Mouse (Mus musculus): Measurements from ENCODE around the gene Atg5.
"Not testable (repeated sequence)": the region's sequence is repeated elsewhere in the genome, so short reads cannot be mapped to it uniquely, and the experiment has no call there.

Gene Atg5

DNA sequence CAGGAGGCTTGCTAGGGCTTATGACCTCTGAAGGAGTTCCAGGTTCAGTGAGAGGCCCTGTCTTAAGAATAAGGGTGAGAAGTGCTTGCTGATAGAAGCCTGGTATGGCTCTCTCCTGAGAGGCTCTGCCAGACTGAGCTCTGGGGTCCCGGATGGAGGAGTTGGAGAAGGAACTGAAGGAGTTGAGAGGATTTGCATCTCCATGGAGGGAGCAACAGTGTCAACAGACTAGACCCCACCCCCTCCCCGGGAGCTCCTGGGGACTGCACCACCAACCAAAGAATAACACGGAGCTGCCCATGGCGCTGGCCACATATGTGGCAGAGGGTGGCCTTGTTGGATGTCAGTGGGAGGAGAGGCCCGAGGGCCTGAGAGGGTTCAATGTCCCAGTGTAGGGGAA, 47.1 kb downstream of the Atg5 start:
- DNase-seq (ENCODE audit: inconsistent ontology term), result no peak

DNA sequence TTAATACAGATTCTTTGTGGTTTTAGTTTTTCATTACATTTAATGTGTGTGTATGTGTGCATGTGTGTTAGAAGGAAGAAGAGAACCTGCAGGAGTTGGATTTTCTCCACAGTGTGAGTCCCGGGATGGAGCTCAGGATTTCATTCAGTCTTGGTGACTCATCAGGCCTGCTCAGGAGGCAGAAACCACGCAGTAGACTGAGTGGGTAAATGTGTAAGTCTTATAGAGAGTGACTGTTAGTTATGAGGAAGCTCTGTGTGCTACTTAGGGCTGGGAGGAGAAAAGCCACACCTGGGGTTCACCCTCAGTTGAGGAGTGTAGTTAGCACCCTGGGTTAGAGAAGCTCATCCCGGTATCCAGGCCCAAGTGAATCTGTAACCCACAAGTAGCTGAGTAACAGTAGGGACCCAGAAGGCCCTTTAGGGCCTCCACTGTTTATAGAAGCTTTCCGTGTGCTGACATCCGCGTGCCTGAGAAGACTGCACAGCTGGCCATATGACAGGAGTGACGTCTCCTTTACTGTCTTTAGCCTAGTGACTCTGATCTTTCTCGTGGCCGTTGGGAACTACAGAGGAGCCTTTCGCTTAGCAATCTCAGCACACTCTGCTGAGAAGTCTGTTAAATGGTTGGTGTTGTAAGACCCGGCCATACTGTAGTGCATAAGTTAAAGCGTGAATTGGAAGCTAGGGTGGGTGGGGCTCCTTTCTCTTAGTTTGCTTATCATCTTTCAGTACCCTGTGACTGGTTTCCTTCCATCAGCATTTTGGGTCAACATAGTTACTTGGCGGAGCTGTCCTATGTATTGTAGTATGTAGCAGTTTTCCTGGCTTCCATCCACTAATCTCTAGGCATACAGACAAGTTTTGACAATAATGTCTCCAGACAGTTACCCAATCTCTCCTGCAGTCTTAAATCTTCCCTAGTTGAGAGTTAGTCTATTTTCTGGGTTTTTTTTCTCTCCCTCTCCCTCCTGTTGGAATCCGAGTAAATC, 48.4 kb downstream of the Atg5 start:
- peak; percentile 34 for DNase-seq (ENCODE audit: inconsistent ontology term)

DNA sequence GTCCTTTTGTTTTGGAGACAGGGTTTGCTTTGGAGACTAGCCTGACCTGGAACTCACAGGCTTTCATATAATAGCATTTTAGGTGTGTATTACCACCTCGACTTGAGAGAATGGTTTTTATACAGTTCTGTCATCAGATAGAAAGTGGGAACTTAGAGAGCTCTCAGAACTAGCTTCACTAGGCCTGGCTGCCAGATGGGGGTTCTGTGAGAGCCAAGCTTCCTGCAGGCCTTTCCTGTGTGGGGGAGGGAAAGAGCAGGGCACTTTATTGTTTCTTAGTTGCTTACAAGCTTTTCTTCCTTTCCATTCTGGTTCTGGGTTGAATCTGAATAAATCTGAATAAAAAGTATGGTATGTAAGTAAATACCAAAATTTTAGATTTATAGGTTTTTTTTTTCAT, 54.0 kb downstream of the Atg5 start:
- no peak for DNase-seq (ENCODE audit: inconsistent ontology term)

DNA sequence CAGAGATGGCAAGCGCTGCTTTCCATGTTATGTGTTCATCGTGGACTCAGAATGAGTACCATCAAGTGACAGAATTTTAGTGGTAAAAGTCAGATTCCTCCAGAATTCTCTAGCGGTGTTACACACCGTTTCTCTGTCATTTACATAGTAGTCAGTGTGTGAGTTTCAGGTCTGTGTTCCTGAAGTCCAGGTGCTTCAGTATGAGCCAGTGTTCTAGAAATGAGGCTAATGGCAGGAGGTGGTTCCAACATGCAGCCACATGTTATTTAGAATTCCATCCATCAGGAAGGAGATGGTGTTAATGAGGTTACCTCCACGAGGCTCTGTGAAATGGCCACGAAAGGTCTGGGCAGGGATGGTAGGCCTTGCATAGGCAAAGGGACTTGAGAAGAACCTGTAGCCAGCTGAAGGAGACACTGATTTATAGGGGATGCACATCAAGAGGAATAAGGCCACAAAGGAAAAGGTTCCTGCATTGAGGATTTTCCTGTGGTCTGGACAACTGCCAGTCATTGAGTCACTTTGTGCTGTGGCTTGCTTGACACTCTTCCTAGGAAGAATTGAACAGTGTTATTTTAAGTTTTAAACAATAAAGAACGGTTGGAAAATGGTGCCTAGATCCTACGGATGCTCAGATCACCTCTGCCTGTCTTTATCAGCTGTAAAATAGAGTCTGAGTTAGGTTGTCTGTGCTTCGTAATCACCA, 55.1 kb downstream of the Atg5 start:
- DNase-seq (ENCODE audit: inconsistent ontology term), result peak; percentile 68

DNA sequence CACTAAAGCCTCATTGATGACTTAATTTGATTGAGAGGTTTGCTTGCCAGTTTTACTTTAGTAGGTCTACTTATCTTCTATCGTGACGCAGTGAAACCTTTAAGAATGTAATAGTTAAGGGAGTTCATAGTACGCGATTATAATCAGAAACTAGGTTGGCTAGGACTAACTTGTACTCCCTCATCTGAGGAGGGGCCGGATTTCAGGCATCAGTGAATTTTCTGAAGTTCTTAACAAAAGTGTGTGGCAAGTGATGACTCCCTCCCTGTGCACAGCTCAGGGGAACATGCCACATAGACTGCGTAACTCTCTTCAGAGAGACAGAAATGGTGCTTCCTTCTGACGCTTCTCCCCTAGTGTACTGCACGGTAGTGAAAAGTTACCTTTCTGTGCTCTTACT, 55.7 kb downstream of the Atg5 start:
- DNase-seq (ENCODE audit: inconsistent ontology term), result no peak

DNA sequence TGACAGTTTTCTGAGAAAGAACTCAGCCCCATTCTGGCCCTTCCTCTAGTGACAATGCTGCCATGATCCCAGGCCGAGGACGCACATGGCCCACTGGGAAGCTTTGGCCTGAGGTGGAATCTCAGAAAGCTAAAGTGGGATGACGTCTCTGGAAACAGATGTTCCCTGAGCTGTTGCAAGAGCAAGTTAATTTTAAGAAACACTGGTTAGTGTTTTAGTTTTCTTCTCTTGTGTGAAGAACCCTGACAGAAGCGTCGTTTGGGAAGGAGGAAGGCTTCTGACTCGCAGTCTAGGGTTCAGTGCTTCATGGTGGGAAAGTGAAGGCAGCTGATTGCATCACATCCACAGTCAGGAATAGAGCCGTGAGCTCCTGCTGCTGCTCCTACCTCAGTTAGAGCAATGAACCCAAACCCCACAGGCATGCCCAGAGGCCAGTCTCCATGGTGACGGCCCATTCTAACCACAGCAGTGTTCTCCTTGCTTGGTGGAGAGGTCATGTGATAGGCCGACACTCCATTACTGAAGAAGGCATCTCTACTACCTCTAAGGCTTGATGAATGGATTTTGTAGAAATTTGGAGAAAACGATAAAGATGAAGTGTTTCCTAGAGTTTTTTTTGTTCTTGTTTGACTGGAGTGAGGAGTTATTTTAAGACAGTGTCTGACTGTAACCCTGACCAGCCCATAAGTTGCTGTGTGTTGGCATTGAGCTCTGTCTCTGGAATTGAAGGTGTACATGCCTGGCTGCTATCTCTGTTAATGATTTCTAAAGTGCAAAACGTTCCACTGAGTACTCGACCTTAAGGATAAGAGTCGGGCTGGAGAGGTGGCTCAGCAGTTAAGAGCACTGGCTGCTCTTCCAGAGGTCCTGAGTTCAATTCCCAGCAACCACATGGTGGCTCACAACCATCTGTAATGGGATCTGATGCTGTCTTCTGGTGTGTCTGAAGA, 57.7 kb downstream of the Atg5 start:
- DNase-seq (ENCODE audit: inconsistent ontology term), result peak; percentile 35

DNA sequence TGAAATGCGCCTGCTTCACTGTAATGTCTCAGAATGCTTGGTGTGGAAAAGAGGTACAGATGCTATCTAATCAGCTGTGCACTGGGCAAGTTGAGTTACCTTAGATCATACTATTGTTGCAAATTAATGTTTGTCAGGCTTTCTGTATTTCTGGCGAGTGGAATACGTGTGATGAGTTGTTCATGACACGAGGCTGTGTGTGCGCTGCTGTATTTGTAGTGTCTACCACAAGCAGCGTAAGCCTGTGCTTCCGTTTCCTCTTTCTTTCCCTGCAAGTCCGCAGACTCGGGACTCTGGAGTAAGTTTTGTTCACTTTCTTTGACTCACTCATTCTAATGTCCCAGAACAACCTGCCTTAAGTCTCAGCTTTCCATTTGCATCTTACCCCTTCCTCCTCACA, 58.9 kb downstream of the Atg5 start:
- DNase-seq (ENCODE audit: inconsistent ontology term), result no peak

DNA sequence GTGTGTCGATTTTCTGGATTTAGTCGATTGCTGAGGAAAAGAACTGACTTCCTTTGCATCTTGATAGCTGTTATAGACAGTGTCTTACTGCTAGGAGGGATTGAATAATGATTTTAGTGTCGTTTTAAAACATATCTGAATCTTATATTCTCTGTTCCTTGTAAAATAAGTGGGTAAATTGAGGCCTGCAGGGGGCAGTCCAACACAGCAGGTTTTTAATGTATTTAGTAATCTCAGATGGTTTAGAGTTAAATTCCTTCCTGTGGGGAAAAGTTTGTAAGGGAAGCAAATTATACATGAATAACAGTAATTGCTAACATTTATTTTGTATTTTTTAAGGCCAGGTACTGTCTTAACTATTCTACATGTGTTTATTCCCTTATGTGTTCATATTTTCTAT, 60.2 kb downstream of the Atg5 start:
- DNase-seq (ENCODE audit: inconsistent ontology term), result peak; percentile 9

DNA sequence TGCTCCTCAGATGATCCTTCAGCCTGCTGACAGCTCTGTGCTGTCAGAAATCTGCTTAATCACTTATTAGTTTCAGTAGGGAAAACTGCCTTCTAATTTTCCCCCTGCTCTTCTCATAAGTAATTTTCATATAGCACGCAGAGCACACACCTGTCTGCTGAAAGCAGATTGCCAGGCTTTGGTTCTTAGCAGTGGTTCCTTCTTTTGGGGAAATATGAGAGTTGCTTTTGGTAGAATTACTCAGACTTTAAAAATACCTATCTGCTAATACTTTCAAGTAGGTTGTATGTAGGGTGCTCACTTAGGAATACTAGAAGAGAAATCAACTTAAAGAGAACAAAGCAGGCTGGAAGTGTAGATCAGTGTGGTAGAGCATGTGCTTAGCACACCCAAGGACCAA, 62.6 kb downstream of the Atg5 start:
- DNase-seq (ENCODE audit: inconsistent ontology term), result no peak

DNA sequence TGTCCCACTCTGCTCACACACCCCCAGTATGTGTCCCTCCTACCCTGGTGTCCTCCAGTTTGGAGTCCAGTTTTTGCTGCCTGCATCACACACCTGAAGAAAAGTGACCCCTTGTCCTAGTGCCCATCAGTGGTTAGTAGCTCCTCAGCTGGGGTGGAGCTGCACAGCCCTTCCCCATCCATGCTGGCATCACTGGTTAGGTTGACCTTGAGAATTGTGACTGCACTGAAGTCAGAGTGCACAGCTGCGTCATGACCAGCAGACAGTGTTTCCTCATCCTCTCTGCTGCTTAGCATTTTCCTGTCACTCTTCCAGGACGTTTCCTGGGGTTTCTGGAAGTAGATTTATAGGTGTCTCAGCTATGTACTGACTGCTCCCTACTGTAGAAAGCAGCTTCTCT, 63.3 kb downstream of the Atg5 start:
- no peak for DNase-seq (ENCODE audit: inconsistent ontology term)

DNA sequence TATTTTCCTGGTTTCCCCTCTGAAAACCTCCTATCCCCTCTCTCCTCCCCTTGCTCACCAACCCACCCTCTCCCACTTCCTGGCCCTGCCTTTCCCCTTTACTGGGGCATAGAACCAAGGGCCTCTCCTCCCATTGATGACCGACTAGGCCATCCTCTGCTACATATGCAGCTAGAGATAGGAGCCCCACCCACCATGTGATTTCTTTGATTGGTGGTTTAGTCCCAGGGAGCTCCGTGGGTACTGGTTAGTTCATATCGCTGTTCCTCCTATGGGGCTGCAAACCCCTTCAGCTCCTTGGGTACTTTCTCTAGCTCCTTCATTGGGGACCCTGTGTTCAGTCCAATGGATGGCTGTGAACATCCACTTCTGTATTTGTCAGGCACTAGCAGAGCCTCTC, 64.5 kb downstream of the Atg5 start:
- DNase-seq (ENCODE audit: inconsistent ontology term), result not testable (repeated sequence)

DNA sequence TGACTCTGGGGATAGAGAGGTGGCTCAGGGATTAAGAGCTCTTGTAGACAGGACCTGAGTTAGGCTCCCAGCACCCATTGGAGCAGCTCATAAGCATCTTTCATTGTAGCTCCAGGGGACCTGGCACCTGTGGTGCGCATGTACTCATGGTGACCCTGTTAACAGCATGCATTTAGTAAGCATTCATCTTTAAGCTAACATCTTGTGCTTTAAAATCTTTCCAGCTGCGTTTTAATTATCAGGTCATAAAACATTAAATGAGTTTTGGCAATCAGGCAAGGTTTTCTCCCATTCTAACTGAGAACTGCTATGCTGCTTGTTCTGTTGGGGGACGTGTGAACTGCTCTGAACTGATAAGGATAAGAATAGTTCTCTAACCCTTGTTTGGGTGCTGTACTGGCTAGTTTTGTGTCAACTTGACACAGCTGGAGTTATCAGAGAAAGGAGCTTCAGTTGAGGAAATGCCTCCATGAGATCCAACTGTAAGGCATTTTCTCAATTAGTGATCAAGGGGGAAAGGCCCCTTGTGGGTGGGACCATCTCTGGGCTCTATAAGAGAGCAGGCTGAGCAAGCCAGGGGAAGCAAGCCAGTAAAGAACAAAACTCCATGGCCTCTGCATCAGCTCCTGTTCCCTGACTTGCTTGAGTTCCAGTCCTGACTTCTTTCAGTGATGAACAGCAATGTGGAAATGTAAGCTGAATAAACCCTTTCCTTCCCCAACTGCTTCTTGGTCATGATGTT, 68.7 kb downstream of the Atg5 start:
- DNase-seq (ENCODE audit: inconsistent ontology term), result not testable (repeated sequence)

DNA sequence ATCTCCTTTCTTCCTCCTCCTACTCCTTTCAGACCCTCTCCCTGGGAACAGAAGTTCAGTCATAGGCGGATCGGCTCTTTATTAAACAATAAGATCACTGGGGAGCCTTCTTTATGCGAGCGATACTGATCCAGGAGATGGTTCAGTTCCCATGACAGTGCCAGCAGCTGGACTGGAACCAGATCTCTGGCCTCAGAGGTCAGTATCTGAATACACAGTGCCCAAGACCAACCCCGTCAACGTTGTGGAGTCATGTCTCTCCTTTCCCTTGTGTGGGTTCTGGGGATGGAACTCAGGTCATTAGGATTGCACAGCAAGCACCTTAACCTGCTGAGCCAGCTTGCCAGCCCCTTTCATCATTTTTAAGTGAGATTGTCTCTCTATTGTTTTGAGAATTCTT, 70.4 kb downstream of the Atg5 start:
- DNase-seq (ENCODE audit: inconsistent ontology term), result no peak

DNA sequence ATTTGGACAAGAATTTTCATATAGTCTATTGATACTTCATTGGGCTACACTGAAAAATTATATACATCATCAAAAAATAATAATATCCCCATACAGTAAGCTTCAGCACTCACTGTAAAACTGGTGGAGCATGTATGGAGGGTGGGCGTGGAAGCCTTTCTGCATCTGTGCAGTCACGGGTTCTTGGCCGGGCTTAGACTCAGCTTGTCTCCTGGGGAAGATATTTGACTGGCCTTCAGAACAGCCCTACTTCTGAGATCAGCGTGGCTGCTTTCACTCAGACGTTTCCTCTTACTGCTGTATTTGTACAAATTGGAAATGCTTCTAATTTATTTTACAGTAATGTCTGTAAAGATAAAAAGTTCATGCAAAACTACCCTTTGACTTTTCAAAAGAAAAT, 71.2 kb downstream of the Atg5 start:
- no peak for DNase-seq (ENCODE audit: inconsistent ontology term)

DNA sequence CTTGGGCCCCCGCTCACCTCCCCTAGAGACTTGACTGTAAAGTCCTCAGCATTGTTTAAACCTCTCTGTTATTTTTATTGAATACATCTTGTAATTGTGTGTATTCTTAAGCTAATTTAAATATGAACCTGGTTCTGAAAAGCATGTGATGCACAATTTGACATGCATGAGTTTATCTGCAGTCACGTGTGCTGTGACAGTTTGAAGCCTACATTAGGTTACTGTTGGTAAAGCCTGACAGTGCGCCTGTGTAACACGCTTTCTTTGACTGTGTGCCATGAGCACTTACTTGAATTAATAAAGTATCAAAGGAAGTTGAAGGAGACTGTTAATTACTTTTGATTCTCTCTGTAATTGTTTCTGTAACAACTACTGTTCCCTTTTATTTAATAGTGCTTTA, 72.8 kb downstream of the Atg5 start:
- DNase-seq (ENCODE audit: inconsistent ontology term), result no peak

DNA sequence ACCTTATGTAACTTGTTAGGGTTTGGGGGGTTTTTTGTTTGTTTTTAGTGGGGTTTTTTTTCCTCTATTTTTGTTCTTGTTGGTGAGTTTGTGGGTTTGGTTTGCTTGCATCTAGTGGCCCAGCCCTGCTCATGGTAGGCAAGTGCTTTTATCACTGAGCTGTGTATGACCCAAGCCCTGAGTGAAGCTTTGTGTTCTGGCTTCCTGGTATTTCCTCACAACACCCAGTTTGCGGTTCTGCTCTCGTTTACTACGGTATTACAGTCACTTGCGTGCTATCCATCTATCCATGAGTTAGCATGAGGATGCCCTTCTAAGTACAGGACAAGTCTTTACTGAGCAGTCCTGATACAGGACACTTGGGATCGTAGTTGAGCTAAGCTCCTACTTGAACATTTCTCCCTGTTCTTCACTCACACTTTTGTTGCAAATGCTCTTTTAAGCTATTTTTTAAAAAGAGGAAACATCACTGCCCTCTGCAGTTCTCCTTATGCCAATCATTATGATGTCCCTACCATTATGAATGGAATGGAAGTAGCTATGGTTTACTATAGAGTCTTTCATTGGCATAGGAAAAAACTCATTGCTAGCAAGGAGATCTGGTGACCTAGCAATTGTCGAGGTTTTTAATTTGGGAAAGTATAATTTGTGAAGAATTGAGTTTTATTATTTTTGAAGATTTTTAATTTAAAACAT, 73.8 kb downstream of the Atg5 start:
- no peak for DNase-seq (ENCODE audit: inconsistent ontology term)

DNA sequence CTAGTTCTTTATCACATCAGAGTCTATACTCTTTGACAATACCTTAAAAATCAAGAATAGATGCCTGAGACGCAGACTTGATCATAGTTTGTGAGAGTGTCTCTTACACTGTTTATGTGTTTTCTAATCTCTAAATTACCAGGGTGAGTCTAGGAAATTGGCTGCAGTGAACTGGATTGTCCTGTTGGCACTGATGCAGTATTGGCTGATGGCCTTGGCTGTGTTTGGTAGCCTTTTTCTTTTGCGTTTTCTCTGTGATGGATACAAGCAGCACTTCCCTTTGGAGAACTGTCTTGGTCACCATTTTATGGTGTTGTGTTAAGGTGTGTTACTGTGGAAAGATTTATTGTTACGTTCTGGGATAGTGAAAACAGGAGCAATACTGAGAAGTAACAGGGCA, 75.2 kb downstream of the Atg5 start:
- DNase-seq (ENCODE audit: inconsistent ontology term), result no peak

DNA sequence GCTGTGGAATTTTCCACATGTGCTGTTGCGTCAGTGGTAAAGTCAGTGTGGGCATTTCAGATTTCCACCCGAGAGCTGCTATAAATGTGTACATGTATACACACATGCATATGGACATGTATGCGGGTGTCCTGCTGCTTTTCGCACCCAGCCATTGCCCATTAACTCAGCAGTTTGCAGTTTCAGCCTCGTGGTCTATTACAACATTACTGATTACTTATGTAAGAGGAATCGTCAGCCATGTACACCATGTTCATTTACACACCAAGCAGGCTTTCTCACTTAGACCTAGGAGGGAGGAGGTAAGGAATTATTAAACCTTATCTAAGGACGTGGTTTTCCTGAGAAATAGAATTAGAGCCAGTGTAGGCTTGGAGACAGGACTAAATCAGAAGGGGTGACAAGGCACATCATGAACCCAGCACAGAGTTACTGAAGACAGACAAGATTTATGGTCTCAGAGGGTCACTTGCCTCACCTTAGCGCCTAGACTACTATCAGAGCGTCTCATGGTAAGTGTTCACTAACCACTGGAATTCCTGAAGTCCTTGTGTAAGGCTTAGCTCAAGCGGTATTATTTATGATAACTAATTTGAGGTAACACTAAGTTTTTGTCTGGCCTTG, 79.5 kb downstream of the Atg5 start:
- DNase-seq (ENCODE audit: inconsistent ontology term), result no peak

DNA sequence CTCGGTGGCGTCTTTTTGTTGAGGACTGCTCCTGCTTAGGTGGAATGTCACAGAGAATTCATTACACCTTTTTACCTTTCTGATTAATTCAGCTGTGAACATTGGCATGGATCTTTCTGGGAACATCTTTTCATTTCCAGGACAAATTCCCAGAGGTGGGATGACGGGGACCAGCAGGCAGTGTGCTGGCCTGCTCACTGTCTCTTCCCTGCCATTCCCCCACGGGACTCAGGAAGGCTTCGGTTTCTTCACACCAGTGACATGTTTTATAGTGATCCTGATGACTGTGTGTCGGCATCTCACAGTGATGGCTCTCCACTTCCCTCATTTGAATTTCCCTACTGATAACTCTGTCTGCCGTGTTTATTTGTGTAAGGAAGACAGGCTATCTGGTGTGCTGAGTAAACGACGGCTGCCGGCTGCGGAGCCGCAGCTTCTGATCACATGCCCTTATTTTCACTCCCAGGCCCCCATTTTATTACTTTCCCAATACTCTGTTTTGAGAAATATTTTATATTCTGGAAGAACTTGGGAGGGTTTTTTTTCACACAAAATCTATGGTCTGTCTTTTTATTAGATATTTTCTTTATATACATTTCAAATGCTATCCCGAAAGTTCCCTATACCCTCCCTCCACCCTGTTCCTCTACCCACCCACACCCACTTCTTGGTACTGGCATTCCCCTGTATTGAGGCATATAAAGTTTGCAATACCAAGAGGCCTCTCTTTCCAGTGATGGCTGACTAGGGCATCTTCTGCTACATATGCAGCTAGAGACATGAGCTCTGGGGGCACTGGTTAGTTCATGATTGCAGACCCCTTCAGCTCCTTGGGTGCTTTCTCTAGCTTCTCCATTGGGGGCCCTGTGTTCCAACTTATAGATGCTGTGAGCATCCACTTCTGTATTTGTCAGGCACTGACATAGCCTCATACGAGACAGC, 80.6 kb downstream of the Atg5 start:
- DNase-seq (ENCODE audit: inconsistent ontology term), result no peak
